Mouse (Mus musculus) megakaryocyte progenitor cell, adult 5-6 weeks (primary cell): ENCODE results near the gene Trim10. TPM values are rescaled to one million over a fixed set of nuclear protein-coding genes. Genes with fewer than 3 reads are reported as not detected.
"Not testable (repeated sequence)": the region's sequence is repeated elsewhere in the genome, so short reads cannot be mapped to it uniquely, and the experiment has no call there.

Experiments used
- ATAC-seq: replicated peaks from 2 replicates; pipeline ENCODE4 v1.8.0; 2016; ENCODE audit warnings: mild to moderate bottlenecking, moderate TSS enrichment, inconsistent platforms; ENCODE audit not compliant: poor library complexity
- total RNA-seq, 2 experiments: library from RNA; stranded (forward) in 1 of 2; stranded (reverse) in 1 of 2; fragments of 157-497, 149-512 nt in 1 of 2; fragments of 200-1000 nt in 1 of 2; gene quantifications; 2 replicates each; pipeline versions ENCODE4 v1.2.3 to v1.2.4; 2015 to 2017

Trim10 gene
- total RNA-seq, 2 experiments from 2014 or later: 1.1 to 1.8 TPM

DNA sequence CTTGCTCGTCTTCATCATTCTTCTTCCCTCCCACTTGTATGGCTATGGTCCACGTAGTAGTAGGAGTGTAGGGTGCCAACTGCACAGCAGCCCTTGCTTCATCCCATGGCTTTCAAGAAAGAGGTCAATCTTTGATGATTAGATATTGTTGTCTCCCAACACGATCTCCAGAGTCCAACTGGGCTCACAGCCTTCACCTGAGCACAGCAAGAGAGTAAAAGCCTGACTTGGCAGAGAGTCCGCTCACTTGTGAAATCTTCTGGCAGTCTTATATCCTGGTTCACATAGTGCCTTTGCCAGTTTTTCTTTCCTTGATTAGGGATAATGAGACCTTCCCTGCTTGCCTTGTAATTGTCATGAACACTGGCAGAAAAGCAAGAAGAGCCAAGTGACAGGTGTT is 13.1 kb upstream of the Trim10 start:
- no peak for ATAC-seq

DNA sequence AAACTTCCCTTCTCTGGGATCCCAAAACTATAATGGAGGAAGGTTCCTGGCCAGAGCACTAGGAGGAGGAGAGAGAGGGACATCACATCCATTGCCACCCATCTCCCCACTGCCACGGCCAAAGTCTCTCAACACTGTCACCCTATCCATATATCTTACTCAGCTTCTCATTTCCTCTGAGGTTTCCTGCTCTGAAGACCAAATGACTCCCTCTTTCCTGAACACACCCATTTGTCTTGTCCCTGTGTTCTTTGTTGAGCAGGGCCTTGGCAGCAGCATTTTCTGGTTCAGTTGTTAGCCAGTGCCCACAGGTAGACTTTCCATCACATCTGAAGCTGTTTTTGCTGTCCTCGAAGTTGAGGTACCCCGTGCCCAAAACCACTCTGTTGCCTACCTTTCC is 11.2 kb upstream of the Trim10 start:
- ATAC-seq: no peak

DNA sequence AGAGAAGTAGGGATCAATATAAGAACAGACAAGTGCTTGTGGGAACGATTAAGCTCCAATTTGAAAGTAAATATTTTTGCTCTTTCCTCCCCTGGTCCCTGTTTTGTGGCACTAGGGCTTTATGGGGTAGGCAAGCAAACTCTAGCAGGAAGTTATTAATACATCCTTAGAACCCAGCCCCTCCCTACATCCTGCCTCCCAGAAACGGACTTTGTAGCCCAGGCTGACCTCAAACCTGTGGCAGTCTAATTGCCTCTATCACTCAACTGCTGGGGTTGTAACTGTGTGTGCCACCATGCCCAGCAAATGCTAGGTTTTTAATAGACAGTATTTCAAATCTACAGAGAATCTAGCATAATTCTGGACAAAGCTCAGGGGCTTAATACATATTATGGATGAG is 7.7 kb upstream of the Trim10 start:
- ATAC-seq: no peak

DNA sequence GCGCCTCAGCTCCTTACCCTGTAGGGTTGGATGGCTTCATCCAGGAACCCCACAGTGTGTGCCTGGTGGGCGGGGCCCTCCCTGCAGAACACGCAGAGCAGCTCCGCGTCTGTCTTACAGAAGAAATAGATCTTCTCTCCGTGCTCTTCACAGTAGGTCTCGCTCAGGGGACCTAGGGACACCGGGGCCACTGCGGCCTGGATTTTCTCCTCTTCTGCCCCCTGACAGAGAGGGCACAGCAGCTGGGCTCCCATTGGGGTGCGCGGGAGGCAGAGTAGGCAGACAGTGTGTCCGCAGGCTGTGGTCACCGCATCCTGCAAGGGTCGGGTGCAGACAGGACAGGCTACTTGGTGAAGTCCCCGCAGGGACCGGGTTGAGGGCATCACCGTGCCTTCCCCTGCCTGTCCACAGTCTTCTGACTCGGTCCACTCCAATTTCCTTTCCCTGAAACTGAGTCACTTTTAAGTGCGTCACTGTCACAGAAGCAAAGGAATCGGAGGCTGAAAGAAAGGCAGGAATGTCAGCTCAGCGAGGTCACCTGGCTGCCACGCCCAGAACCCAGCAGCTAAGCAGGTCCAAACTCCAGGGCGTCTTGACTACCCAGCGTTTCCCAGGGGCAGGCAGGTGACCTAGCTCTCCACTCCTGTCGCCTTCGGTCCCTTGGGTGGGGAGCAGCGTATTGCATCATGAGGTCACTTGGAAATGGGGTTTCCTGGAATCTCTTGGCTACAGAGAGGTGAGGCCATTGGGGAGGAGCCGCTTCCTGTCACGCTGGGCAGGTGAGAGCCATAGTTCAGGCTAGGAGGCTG is 2.5 kb upstream of the Trim10 start, which contains the start of gene Trim15:
TSS of gene Trim15 (minus strand) at position 492 of the 809 bp plus-strand sequence.
- no peak for ATAC-seq

DNA sequence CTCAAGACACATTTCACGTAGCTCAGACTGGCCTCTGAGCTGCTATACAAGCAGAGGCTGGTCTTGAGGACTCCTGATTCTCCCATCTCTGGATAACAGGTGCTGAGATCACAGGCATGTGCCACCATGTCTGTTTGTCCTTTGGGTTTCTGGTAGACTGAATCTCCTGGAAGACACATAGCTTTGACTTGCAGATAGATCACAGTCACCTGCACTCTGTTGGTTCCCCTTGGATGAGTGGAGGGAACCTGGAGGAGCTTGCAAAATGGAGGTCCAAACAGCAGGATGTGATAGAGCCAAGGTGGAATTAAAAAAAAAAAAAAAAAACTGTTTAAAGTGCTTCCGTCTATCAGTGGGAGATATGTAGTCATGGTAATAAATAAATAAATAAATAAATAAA is 538 bp upstream of the Trim10 start:
- no peak; the same call in 1 of the 2 replicates for ATAC-seq

DNA sequence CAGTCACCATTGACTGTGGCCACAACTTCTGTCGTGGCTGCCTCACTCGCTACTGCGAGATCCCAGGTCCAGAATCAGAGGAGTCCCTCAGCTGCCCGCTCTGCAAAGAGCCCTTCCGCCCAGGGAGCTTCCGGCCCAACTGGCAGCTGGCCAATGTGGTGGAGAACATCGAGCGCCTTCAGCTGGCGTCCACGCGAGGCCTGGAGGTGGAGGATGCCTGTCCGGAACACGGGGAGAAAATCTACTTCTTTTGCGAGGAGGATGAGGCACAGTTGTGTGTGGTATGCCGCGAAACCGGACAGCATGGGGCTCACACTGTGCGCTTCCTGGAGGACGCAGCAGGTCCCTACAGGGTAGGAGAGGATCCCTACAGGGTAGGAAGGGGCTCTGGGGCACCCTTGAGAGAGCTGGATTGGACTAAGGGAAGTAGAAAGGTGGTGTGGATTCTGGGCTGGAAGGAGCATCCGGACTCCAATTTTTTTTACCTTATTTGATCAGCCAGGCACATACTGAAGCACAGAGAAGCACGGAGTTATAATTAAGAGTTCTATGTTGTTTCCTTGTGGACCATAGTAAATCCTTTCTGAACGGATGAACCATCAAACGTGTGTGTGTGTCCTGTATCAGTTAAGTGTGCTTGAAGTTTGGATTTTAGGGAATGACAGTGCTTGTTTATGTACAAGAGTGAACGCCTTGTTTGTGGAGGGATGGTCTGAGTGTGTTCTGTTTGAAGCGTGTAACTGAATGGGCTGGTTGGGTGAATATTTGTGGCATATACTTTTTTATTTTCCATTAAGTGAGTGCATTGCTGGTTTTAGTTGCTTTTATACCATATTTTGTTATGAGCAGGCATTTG is 809 bp downstream of the Trim10 start:
- ATAC-seq: no peak

DNA sequence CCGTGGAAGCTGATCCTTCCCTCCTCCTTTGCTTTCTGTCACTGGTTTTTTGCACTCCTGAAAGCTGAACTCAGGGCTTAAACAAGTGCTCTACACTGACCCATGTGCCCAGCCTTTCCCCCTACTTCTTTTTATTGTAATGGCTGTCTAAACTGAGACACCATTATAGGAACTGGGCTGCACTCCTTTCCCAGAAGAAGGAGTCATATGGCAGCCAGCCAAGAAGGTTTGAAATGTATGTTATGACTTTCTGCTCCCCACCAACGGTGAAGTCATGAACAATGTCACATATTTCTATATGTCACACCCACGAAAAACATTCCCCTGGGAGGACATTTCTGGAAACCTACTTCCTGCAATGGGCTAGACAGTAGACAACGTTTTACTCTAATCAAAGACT is 5.3 kb downstream of the Trim10 start:
- no peak for ATAC-seq

DNA sequence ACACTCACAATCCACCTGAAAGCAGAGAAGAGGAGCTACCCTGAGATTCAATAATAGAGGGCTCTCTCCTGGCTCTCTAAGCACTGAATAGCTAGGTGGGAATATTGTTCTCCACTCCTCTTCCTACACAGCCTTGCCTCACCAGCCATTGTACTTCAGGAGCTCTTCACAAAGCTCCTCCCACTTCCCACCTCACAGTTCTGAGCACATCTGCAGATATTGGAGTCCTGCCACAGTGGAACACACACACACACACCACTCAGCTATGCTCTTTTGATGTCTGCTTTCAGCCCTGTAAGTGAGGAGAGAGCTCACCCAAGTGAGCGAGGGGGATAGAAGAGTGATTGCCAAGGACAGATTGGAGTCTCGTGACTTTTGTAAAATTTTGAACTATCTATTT is 14.0 kb downstream of the Trim10 start:
- no peak; the same call in 1 of the 2 replicates for ATAC-seq

DNA sequence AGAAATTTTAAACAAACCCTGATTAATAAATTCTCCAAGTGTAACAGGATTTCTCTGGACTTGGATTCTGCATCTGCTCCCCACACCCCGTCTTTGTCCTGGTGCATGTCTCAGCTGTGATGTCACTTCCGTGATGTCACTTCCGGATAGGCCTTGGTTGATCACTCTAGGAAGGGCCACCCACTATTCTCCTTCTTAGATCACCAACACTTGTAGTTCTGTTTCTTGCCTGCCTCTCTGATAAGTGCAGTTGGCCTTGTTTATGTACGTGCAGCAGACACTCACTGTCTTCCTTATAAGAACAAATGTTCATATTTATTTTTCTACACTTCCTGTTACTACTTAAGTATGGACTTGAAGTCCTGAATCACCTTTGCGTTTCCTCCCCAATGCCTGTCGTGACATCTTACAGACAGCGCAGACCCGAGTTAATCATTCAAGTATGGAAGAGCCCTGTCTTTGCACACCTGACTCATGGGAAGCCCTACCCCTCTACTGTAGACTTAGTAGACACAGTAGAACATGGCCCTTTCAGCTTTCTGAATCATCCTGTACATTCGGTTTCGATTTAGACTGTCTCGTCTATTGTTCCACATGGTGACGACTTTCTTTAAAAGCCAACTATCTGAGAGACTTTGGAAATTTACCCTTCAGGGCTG is 15.9 kb downstream of the Trim10 start:
- no peak for ATAC-seq

DNA sequence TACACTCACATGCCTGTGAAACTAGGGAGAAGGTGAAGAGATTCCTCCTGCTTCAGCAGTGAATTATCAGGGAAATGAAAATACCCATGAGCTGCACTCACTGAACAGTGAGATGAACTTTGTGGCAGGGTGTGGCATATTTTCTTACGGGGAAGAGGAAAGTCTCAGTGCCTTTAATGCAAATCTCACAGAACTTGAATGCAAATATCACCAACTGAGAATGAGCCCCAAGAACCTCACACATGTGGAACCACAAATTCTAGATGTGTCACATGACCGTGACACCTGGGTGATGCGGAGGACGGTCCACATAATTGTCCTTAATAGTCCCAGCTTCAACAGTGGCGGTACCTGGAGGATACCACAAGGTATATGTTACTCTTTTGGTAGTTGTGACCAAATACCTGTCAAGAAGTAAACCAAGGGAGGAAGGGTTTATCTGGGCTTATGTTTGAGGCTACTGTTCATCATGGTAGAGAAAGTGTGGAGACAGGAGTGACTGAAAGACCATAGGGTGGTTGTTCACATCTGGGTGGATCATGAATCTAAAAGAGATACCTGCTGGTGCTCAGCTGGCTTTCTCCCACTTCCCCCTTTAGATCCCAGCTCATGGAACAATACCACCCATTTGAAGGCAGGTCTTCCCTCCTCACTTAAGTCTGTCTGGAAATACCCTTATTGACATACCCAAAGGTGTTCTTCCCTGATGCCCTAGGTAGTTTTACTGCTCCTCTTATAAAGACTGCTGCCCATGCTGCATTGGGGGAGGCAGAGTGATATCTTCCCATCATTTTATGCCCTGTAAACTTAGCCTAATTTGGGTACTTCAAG is 20.9 kb downstream of the Trim10 start, which contains the start of gene Trim40:
TSS of gene Trim40 (minus strand) at position 51 of the 831 bp plus-strand sequence.
- no peak for ATAC-seq

DNA sequence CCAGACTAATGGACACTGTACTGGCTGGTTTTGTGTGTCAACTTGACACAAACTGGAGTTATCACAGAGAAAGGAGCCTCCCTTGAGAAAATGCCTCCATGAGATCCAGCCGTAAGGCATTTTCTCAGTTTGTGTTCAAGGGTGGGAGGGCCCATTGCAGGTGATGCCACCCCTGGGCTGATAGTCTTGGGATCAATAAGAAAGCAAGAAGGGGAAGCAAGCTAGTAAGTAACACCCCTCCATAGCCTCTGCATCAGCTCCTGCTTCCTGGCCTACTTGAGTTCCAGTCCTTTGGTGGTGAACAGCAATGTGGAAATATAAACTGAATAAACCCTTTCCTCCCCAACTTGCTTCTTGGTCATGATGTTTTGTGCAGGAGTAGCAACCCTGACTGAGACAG is 22.1 kb downstream of the Trim10 start:
- ATAC-seq: not testable (repeated sequence)

DNA sequence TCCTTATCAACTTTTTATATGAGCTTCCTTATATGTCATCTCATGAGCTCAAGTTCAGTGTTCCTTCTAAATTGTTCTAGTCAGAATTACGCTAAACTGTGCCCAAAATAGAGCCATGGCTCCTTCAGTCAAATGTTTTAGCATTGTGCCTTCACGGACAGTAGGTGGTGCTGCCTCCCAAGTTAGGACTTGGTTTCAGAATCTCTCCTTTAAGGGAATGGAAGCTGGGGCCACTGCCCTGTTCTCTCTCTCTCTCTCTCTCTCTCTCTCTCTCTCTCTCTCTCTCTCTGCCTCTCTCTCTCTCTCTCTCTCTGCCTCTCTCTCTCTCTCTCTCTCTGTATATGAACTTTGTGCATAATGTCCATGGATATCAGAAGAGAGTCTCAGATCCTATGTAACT is 23.0 kb downstream of the Trim10 start:
- ATAC-seq: peak; percentile 95

DNA sequence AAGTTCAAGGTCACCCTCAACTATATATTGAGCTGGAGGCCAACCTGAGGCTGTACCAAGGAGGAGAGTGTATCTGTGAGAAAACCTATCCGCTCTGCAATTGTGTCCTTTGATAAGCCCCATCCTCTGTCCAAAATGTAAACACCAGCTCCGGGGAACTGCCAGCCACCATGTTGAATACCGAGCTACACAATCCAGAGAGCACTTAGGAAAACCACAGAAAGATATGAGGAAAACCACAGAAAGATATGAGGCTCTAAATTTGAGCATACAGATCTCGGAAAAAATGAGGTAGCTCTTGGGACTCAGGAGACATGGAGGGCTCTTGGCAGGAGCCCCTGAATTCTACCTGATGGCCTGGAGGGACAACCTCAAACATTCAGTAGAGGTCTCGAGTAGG is 24.0 kb downstream of the Trim10 start:
- ATAC-seq: peak; percentile 37

DNA sequence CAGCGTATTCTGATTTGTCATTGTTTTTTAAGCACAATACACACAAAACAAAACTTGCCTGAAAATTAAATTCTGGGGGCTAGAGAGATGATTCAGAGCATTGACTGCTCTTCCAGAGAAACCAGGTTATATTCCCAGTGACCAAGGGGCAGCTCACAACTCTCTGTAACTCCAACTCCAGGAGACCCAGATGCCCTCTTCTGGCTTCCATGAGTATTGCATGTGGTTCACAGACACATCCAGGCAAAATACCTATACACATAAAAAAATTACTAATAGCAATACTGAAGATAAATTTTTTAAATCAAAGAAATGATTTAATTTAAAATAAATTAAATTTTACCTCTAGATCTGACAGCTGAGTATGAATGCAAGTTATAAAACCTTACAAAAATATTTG is 27.2 kb downstream of the Trim10 start:
- ATAC-seq: peak; percentile 51

DNA sequence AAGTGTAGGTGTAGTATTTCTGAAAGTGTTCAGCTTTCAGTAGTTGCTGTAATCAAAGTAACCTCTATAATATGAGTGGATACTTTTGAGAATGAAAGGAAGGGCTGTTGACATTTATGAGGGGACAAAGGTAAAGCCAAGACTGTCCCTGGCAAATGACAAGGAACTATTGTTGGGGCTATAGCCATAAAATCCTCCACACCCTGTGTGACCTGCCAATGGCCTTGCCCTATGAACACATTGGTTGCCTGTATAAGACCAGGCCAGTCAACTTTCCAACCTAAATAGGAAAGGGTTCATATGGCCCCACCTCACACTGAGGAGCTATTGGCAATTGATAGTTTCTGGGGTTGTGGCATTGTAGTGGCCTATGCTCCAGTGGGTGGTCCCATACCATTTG is 27.7 kb downstream of the Trim10 start:
- ATAC-seq: no peak

DNA sequence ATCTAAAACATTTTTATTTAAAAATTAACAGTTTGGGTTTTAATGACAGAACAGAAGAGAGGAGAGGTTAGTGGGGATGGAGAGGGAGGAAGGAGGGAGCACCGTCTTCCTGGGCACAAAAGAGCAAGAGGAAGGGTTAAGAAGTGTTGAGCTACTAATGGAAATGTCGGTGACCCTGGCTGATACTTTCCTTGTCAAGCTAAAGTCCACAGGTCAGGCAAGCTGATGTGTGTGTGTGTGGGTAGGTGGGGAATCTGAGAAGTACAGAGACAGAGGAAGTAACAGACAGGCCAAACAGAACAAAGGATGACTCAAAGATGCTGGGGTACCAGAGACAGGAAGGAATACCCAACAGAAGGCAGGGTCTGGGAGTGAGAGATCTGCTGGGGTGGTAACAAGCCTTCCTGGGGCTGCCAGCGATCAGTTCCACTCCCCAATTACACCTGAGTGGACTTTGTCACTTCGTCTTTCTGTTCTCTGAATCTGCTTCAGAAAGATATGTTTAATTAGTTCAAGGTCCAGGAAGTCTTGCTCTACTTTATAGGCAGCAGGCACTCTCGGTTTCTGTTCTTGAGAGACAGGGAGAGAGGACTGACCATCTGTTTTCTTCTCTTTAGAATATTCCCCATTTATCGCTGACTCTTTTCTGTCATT is 28.3 kb downstream of the Trim10 start, which contains the start of gene Trim31:
TSS of gene Trim31 (plus strand) at position 567 of the 654 bp plus-strand sequence.
- ATAC-seq: no peak

DNA sequence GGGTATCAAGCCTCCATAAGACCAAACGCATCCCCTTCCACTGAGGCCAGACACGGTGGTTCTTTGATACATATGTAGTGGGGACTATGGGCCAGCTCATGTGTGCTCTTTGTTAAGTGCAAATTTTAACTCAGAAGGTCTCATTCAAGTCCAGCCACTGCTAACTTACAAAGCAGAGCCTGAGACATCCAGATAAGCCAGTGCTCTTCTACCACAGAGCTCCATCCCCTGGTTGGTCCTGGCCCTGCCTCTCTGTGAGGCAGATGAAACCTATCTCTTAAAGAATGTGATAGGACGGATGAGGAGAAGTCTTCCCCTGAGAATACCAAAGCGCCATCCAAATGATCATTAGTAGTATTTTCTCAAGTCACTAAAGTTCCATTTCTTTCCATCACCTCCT is 30.0 kb downstream of the Trim10 start:
- 0 out of 2 replicates have a peak, but pooled peaks have one; percentile 46 for ATAC-seq

DNA sequence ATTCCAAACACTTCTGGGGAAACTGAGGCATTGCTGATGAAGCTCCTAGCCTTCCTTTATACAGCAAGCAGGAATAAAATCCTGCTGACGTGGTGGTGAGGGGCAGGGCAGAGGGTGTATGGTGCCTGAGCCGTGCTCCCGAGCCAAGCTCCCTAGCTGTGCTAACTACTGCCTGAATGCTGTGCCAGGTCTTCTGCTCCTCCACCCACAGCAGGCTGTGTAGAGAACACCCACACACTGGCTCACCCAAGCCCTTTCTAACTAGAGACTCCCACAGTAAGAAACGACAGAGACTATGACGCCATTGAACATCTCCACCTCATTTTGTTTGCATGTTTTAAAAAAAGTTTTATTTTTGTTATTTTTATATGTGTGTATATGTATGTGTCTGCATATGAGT is 30.6 kb downstream of the Trim10 start:
- ATAC-seq: no peak

DNA sequence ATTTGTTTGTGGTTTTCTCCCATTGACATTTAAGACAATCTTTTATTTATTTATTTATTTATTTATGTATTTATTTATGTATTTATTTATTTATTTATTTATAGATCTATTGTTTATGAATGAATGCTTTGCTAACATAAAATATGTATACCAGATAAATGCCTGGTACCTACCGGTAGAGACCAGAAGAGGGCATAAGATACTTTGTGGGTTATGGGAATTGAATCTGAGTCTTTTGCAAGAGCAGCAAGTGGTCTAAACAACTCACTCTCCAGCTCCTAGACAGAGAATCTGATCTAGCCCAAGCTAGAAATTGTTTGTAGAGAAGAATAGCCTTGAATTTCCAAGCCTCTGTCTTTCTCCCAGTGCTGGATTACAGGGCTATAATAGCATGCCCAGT is 31.3 kb downstream of the Trim10 start:
- 0 out of 2 replicates have a peak, but pooled peaks have one; percentile 41 for ATAC-seq

DNA sequence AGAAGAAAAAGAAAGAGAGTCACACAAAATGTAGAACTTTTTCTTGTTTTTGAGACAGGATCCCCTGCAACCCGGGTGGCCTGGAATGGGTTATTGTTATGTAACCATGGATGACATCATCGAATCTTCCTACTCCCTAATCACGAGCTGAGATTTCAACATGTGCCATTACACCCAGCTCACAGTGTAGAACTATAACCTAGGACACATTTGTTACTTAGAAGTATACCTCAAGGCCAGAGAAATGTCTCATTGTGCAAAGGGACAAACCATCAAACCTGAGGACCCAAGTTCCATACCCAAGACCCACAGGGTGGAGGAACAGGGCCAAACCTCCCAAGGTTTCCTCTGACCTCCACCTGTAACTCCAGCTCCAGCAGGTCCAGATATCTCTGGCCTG is 34.3 kb downstream of the Trim10 start:
- no peak for ATAC-seq
